Mouse (Mus musculus): ENCODE data around the gene Mfsd12. TPM values are rescaled to one million over a fixed set of nuclear protein-coding genes. Genes with fewer than 3 reads are reported as not detected.
A peak's percentile ranks its signal among the peaks of the same experiment; 100 is the strongest.

Mfsd12 gene
- total RNA-seq, 1 experiment: 28.7 TPM

- Histone ChIP-seq H3K4me3 (ENCODE audit: insufficient read depth in 1 of 2, low read depth in 1 of 2, low read length in 2 of 2, poor library complexity in 1 of 2, severe bottlenecking in 1 of 2) (peak overlapping the region; percentile 69 to 87), H3K27ac (ENCODE audit: insufficient read depth, low read depth, low read length, poor library complexity, severe bottlenecking) (no peak overlapping the region; the same call in 1 of the 2 replicates), H3K36me3 (ENCODE audit: control insufficient read depth, insufficient read depth, low read length, poor library complexity, severe bottlenecking) (no peaks in the 10 kb centered on the region), H3K9me3 (ENCODE audit: control insufficient read depth, insufficient read depth, low read depth, low read length) (no peaks in the 10 kb centered on the region), H3K4me1 (ENCODE audit: control insufficient read depth in 2 of 2, insufficient read depth in 2 of 2, low read length in 2 of 2, poor library complexity in 1 of 2) (peaks cover 4 to 12% of the 10 kb centered on the region in 2 experiments; a peak in 3 of 4 replicates), H3K9ac (ENCODE audit: insufficient read depth, low read depth, low read length, poor library complexity, severe bottlenecking) (no peak overlapping the region; the same call in 1 of the 2 replicates)
- DNase-seq (ENCODE audit: low read depth, low spot score): peak; percentile 87
- in situ Hi-C loops (cut with MboI; ENCODE audit: low sequenced_read_pairs in 2 of 2, unreplicated experiment in 2 of 2): no loop called here
- no peak for TF ChIP-seq HCFC1 (IDR thresholded peaks at IDR 0.05; ENCODE audit: borderline replicate concordance, insufficient read depth, low read length)
- TF ChIP-seq ZC3H11A (IDR thresholded peaks at IDR 0.05; ENCODE audit: borderline replicate concordance, low read depth, low read length): no peak
- no peak for TF ChIP-seq CHD2 (IDR thresholded peaks at IDR 0.05; ENCODE audit: low read depth, low read length)
- TF ChIP-seq MAFK (IDR thresholded peaks at IDR 0.05; ENCODE audit: insufficient read depth, low read depth, low read length): no peak
- no peak for TF ChIP-seq ZNF384 (IDR thresholded peaks at IDR 0.05; ENCODE audit: low read depth, low read length)
Measured at GRCm38 (mm10) chr10:81349146-81349545, 8.1 kb upstream of the Mfsd12 start.

GRCm38 (mm10) chr10:81349961-81350350 is 7.3 kb upstream of the Mfsd12 start:
- TF ChIP-seq CHD2 (IDR thresholded peaks at IDR 0.05; ENCODE audit: low read depth, low read length) (no peak), MAFK (IDR thresholded peaks at IDR 0.05; ENCODE audit: insufficient read depth, low read depth, low read length) (no peak), HCFC1 (IDR thresholded peaks at IDR 0.05; ENCODE audit: borderline replicate concordance, insufficient read depth, low read length) (no peak), ZC3H11A (IDR thresholded peaks at IDR 0.05; ENCODE audit: borderline replicate concordance, low read depth, low read length) (no peak), ZNF384 (IDR thresholded peaks at IDR 0.05; ENCODE audit: low read depth, low read length) (no peak)
- Histone ChIP-seq H3K27ac (ENCODE audit: insufficient read depth, low read depth, low read length, poor library complexity, severe bottlenecking) (peak overlapping the region; percentile 2; the same call in 1 of the 2 replicates), H3K9ac (ENCODE audit: insufficient read depth, low read depth, low read length, poor library complexity, severe bottlenecking) (peak overlapping the region; percentile 67), H3K9me3 (ENCODE audit: control insufficient read depth, insufficient read depth, low read depth, low read length) (no peaks in the 10 kb centered on the region), H3K4me1 (ENCODE audit: control insufficient read depth in 2 of 2, insufficient read depth in 2 of 2, low read length in 2 of 2, poor library complexity in 1 of 2) (peaks cover 9 to 19% of the 10 kb centered on the region in 2 experiments; a peak in 3 of 4 replicates), H3K36me3 (ENCODE audit: control insufficient read depth, insufficient read depth, low read length, poor library complexity, severe bottlenecking) (no peaks in the 10 kb centered on the region), H3K4me3 (ENCODE audit: insufficient read depth in 1 of 2, low read depth in 1 of 2, low read length in 2 of 2, poor library complexity in 1 of 2, severe bottlenecking in 1 of 2) (peak overlapping the region; percentile 69 to 87)
- DNase-seq (ENCODE audit: low read depth, low spot score): no peak
- in situ Hi-C loops (cut with MboI; ENCODE audit: low sequenced_read_pairs in 2 of 2, unreplicated experiment in 2 of 2): no loop called here

- no peaks in the 10 kb centered on the region for H3K36me3 ChIP-seq (ENCODE audit: control insufficient read depth, insufficient read depth, low read length, poor library complexity, severe bottlenecking)
- in situ Hi-C loops (cut with MboI; ENCODE audit: low sequenced_read_pairs in 2 of 2, unreplicated experiment in 2 of 2): no loop called here
Measured at GRCm38 (mm10) chr10:81350351-81351063, 6.8 kb upstream of the Mfsd12 start, which contains the start of gene Hmg20b. Gene Hmg20b (minus strand): TSS chr10:81350480.

GRCm38 (mm10) chr10:81351678-81352291 is 5.5 kb upstream of the Mfsd12 start:
- DNase-seq (ENCODE audit: low read depth, low spot score): peak; percentile 81
- Histone ChIP-seq H3K9me3 (ENCODE audit: control insufficient read depth, insufficient read depth, low read depth, low read length) (no peaks in the 10 kb centered on the region), H3K36me3 (ENCODE audit: control insufficient read depth, insufficient read depth, low read length, poor library complexity, severe bottlenecking) (no peaks in the 10 kb centered on the region), H3K9ac (ENCODE audit: insufficient read depth, low read depth, low read length, poor library complexity, severe bottlenecking) (peak overlapping the region; percentile 49; the same call in 1 of the 2 replicates), H3K4me1 (ENCODE audit: control insufficient read depth in 2 of 2, insufficient read depth in 2 of 2, low read length in 2 of 2, poor library complexity in 1 of 2) (peaks cover 11 to 23% of the 10 kb centered on the region in 2 experiments; a peak in 3 of 4 replicates), H3K4me3 (ENCODE audit: insufficient read depth in 1 of 2, low read depth in 1 of 2, low read length in 2 of 2, poor library complexity in 1 of 2, severe bottlenecking in 1 of 2) (peak overlapping the region; percentile 35 to 62), H3K27ac (ENCODE audit: insufficient read depth, low read depth, low read length, poor library complexity, severe bottlenecking) (peak overlapping the region; percentile 1; the same call in 1 of the 2 replicates)
- in situ Hi-C loops (cut with MboI; ENCODE audit: low sequenced_read_pairs in 2 of 2, unreplicated experiment in 2 of 2): no loop called here
- TF ChIP-seq ZNF384 (IDR thresholded peaks at IDR 0.05; ENCODE audit: low read depth, low read length): no peak
- TF ChIP-seq MAFK (IDR thresholded peaks at IDR 0.05; ENCODE audit: insufficient read depth, low read depth, low read length): no peak
- TF ChIP-seq CHD2 (IDR thresholded peaks at IDR 0.05; ENCODE audit: low read depth, low read length): no peak
- no peak for TF ChIP-seq HCFC1 (IDR thresholded peaks at IDR 0.05; ENCODE audit: borderline replicate concordance, insufficient read depth, low read length)

More at GRCm38 (mm10) chr10:81350351-81351063, 6.8 kb upstream of the Mfsd12 start, which contains the start of gene Hmg20b:
- peak within 1 kb of the TSS; percentile 75 to 87 for H3K4me3 ChIP-seq (ENCODE audit: insufficient read depth in 1 of 2, low read depth in 1 of 2, low read length in 2 of 2, poor library complexity in 1 of 2, severe bottlenecking in 1 of 2)
- DNase-seq (ENCODE audit: low read depth, low spot score): peak; percentile 97
- peak within 1 kb of the TSS; percentile 76 for H3K9ac ChIP-seq (ENCODE audit: insufficient read depth, low read depth, low read length, poor library complexity, severe bottlenecking)
- H3K9me3 ChIP-seq (ENCODE audit: control insufficient read depth, insufficient read depth, low read depth, low read length): no peaks in the 10 kb centered on the region
- peak within 1 kb of the TSS; percentile 69; the same call in 1 of the 2 replicates for H3K27ac ChIP-seq (ENCODE audit: insufficient read depth, low read depth, low read length, poor library complexity, severe bottlenecking)
- TF ChIP-seq ZC3H11A (IDR thresholded peaks at IDR 0.05; ENCODE audit: borderline replicate concordance, low read depth, low read length) (no peak), CHD2 (IDR thresholded peaks at IDR 0.05; ENCODE audit: low read depth, low read length) (0 out of 2 replicates have a peak, but pooled peaks have one; percentile 15), ZNF384 (IDR thresholded peaks at IDR 0.05; ENCODE audit: low read depth, low read length) (peak; percentile 87), MAFK (IDR thresholded peaks at IDR 0.05; ENCODE audit: insufficient read depth, low read depth, low read length) (no peak)
- H3K4me1 ChIP-seq (ENCODE audit: control insufficient read depth in 2 of 2, insufficient read depth in 2 of 2, low read length in 2 of 2, poor library complexity in 1 of 2): peaks cover 11 to 20% of the 10 kb centered on the region in 2 experiments; a peak in 3 of 4 replicates

Data from ES-E14 (cell line).